Mouse (Mus musculus): ENCODE measurements around the gene Zfp775. TPM values are rescaled to one million over a fixed set of nuclear protein-coding genes. Genes with fewer than 3 reads are reported as not detected.

Gene Zfp775
- 1 to 10 TPM; 7.4 to 8.7 TPM for total RNA-seq (2021)
- polyA plus RNA-seq (2012; rRNA removed) = 14.8 and 16.8 TPM in 2 replicates
- long read RNA-seq, full-length matches to known transcripts = 11 of 13 reads
- long read RNA-seq, partial matches to known transcripts = 0 of 13 reads
- long read RNA-seq, other reads (novel, unspliced or antisense) = 2 of 13 reads

GRCm38 (mm10) chr6:48601271-48602079, at the start of gene Zfp775:
Gene Zfp775 (plus strand): TSS chr6:48602063.
- DNase-seq = peak; percentile 99

DNA sequence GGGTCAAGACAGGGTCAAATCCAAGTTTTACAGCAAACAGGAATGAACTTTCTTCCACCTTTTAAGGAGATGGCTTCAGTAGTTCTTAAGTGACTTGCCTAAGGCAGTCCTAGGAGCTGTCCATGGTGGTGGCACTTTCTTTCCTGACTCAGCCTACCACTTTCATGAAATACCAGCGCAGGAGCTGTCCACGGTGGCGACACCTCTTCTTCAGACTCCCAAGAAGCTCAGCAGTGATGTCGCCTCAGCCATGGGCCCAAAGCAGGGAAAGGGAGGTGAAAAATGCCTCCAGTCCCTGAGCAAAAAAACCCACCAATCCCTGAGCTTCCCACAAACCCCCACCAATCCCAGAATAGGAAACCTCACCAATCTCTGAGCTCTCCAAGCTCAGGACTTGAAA, 48.9 kb upstream of the Zfp775 start:
- DNase-seq = no peak

GRCm38 (mm10) chr6:48553819-48554218, 48.0 kb upstream of the Zfp775 start:
- DNase-seq = no peak

- peak; percentile 97 for DNase-seq
These were observed 47.4 kb upstream of the Zfp775 start, which contains the start of gene Lrrc61 for GRCm38 (mm10) chr6:48554280-48555103. Gene Lrrc61 (plus strand): TSS chr6:48554796.

DNA sequence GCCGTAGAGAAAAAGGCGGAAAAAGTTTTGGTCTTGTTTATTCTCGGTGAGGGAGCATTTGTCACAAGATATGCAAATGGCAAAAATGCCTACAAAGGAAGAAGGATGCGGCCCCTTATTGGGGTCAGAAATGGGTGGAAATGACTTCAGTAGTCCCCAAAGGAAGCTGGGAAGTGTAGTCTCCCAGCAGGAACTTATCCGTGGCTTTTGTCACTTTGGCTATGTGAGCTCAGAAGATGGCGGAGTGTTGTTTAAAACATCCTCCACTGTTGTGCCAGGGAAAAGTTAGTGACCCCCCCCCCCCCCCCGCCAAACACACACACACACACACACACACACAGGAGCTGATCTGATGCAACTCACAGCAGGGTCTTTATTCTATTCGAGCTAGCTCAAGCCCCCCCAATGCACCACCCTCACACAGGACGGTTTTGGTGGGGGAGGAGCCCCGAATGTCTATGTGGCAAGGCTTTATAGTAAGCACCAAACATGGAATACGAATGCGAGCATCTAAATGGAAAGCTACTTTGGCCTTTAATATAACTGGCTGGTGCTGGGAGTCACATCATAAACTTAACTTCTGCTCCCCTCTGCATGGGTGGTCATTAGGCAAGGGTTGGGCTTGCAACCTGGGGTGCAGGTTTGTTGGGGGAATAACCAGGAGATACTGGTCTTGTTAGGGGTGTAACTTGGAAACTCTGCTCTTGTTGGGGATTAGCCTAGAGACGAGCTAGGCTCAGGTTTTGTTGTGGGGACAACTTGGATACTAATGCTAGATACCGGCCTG, 46.6 kb upstream of the Zfp775 start:
- peak; percentile 66 for DNase-seq

- no peak for DNase-seq
These were observed 45.9 kb upstream of the Zfp775 start for GRCm38 (mm10) chr6:48555956-48556355.

- DNase-seq = no peak
These were observed 36.1 kb upstream of the Zfp775 start for GRCm38 (mm10) chr6:48565693-48566310.

- DNase-seq = peak; percentile 76
These were observed 35.6 kb upstream of the Zfp775 start for GRCm38 (mm10) chr6:48566312-48566711.

GRCm38 (mm10) chr6:48568036-48568984, 33.6 kb upstream of the Zfp775 start:
- DNase-seq = peak; percentile 84

- DNase-seq = no peak
These were observed 32.6 kb upstream of the Zfp775 start for GRCm38 (mm10) chr6:48569065-48569807.

DNA sequence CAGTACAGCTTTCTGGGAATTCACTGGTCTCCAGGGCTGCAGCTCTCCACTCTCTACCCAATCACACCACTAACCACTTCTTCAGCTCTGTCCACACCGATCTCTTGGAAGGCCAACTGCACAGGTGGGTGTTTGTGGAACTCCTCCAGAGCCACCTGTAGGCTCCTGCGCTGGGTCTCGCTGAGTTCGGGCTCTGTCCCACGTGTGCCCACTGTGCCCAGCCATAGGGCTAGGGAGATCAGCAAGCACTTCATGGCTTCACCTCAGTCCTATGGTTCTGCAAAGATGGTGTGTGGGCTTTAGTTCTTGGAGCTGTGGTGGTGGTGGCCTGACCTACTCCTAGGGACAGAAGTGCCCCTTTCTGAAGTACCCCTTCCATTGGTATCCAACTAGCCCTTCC, 29.8 kb upstream of the Zfp775 start:
- DNase-seq = no peak

GRCm38 (mm10) chr6:48572572-48573061, 29.2 kb upstream of the Zfp775 start, which contains the start of gene Rarres2:
Gene Rarres2 (minus strand): TSS chr6:48572789.
- peak; percentile 41 for DNase-seq

DNA sequence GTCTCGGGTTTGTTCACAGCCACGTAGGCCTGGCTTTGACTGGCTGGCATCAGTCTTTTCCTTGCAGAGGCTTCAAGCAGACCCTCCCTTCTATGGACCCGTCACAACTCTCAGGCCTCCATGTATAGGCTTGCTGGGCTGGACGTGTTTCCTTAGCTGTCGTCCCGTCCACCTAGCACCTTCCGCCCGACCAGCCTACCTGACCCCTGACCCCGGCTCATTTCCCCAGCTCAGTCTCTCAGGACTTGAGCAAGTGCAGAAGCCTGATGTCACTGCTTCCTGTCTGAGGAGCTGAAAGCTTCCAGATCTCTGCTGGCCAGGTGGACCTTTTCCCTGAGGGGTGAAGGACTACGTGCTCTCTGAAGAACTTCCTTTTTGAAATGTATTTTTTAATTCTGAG, 28.6 kb upstream of the Zfp775 start:
- peak; percentile 47 for DNase-seq

GRCm38 (mm10) chr6:48573981-48574380, 27.9 kb upstream of the Zfp775 start:
- DNase-seq = no peak

DNA sequence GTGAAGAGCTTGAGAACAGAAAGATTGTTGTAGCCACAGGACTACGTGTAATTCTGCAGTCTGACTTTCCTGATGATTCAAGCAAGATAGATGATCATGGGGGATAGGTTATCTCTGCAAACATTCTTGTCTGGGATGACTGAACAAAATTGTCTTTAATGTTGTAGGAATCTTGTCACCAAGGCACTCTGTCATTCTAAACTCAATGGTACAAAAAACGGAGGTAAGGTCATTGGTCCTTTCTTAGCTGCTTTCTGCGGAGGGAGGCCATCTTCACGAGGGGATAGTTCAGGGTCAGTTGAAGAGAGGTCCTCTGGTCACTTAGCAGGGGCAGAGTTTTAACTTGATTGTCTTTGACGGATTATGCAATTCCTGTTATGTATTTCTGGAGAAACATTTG, 23.1 kb upstream of the Zfp775 start:
- peak; percentile 42 for DNase-seq

- peak; percentile 76 for DNase-seq
These were observed 22.6 kb upstream of the Zfp775 start for GRCm38 (mm10) chr6:48579215-48579648.

DNA sequence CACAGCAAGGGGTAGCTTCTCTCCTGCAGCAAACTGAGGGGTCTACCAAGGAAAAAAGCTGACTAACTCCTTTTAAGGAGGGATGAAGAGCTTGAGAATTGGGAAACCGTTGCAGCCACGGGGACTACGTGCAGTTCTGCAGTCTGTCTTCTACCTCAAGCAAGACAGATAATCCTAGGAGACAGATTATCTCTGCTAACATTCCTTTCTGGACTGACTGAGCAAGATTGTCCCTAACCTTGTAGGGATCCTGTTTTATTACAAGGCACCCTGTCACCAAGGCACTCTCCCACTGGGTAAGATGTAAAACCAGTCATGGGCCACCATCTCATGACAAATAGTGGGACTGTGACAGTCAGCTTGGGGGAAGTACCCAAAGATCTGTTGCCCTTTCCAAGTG, 20.6 kb upstream of the Zfp775 start:
- DNase-seq = no peak

DNA sequence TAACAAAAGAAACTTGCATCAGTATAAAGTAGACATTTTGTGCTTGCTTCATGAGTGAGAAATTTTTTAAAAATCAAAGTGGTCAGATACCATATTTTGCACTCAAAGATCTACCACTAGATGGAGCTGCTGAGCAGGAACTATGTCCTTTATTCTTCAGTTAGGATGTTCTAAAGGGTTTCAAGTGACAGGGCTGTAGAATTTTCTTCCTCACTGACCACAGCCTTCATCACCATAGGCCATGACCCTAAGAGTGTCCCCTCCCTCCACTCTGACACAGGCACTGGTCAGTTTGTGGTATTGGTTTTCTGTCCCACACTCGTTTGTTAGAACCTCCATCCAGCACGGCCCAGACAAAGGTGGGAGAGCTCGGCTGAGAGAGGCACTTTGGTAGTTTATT, 19.8 kb upstream of the Zfp775 start:
- peak; percentile 35 for DNase-seq

GRCm38 (mm10) chr6:48589194-48589750, 12.6 kb upstream of the Zfp775 start, which contains the start of gene Gm45021:
Gene Gm45021 (plus strand): TSS chr6:48589610.
- no peak for DNase-seq

All from adrenal gland, adult 2 months (tissue).